Mouse (Mus musculus): ENCODE data around the gene Grk1. TPM values are rescaled to one million over a fixed set of nuclear protein-coding genes. Genes with fewer than 3 reads are reported as not detected.

Grk1 gene
- total RNA-seq (2021) = not detected
- long read RNA-seq, experiment 1 = 0 reads
- long read RNA-seq, experiment 2 = 0 reads

DNA sequence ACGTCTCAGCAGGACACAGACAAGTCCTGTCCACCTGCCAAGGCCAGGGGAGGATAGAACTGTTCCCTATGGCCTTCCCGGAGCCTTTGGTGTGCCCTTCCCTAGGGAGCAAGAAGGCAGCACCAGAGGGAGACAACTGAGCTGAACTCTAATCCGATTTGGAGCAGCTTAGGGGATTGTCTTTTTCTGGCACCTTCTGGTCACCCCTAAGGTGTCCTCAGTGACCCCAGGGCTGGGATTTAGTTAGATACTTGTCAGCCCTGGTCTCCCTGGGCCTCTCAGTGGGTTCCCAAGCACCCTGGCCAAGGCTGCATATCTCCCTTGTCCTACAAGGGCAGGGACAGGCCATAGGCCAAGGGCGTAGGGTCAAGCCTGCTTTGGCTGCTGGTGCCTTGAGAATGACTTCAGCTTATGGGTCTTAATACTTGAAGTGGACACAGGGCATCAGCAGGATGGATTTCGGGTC lies at the start of gene Grk1:
Gene Grk1 (plus strand): TSS at position 416 of the 466 bp plus-strand sequence.
- no peak for DNase-seq

DNA sequence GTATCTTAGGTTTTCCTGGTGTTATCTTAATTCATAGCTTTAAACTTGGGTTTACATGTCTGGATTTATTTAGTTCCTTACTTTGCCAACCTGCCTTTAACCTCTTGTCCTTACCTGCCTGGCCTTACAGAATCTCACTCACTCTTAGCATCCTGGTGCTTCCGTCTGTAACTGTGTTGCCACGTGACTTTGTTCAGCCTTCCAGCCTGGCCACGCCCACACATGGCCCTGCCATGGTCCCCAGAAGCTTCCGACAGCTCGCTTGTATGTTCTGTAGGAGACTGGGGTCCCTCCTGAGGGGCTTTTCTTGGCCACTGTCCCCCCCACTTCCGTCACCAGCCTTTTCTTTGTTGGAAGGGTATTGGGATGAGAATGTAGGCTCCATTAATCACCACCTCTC lies 48.7 kb upstream of the Grk1 start:
- no peak for DNase-seq

DNA sequence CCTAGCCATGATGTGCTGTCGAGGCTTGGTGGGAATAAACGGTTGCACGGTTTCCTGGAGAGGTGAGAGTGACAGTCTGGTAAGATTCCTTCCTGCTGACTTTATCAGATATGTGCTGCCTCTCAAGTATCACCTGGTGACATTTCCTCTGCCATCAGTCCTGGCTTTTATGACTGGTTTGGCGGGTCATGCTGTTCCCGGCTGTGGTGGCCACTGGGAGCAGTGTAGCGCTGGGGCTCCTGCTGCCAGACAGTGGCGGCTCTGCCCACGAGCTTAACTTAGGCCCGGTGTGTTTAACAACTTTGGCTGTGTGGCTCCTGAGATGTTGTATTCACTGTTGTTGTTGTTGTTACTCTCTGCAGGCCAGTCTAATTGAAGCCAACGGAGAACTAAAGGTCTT lies 48.2 kb upstream of the Grk1 start:
- DNase-seq = no peak

DNA sequence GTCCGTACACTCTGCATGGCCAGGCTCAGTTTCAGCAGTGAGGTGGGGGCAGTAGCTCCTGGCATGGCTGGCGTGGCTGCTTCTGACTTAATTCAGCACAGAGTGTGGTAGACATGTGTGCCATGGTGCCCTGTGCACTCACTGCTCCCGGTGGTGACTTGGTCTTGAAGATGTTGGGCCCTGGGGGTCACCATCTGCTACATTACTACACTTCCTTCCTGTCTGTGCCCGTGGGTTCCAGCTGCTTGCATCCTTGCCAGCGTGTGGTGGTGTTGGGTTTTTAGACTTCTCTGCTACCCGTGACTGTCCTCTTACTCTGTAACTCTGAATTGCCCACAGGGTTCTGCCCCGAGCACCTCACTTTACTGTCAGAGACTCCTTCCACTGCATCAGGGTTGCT lies 44.7 kb upstream of the Grk1 start:
- DNase-seq = no peak

DNA sequence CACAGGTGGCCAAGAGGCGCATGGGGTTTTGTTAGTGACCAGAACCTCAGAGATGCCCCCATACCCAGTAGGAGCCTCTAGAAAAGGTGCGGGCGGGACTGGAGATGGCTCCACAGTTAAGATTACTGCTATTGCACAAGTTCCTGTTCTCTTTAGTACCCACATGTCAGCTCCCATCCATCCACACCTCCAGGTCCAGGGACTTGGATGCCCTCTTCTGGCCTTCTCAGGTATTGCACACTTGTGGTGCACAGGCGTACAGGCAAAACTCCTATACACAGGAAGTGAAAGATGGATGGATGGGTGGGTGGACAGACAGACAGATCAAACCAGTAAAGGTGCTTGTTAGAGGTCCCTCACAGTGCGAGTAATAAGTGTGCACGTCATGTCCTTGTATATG lies 43.0 kb upstream of the Grk1 start:
- DNase-seq = no peak

DNA sequence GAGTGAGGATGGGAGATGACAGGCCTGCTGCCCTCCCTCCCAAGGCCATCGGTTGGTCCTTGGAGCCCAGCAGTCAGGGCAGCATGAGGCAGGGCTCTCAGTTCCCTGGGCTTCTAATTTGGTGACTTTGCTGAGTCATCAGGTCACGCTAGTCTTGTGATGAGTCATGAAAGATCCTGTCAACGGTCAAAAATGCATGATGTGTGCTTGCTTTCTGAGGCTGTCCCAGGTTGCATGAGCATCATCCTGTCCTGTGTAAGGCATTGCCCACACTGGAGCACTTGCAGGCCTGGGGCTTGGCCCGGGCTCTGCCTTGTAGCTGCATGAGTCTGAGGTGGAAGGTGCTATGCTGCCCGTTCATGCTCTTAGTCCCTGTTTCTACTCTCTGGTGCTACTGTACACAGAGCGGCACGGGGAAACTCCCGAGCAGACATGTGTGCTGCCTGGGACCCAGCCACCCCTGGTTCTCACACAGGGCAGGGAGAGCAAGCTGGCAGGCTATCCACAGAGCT lies 31.7 kb upstream of the Grk1 start:
- no peak for DNase-seq

DNA sequence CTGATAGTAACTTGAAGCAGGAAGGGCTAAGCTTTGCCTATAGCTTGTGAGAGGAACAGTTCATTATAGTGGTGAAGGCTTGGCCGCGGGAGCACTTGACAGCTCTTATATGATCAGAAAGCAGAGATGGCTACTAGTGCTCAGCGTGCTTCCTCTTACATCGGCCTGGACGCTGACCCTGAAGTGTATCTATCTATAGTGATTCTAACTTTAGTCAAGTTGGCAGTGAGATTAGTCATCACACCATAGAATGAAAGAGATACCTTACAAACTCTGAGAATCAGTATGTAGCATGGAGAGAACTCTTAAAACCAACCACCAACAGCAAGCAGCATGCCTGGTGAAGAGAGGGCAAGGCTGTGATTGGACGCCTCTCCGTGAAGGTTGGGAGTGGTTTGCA lies 23.3 kb upstream of the Grk1 start:
- no peak for DNase-seq

DNA sequence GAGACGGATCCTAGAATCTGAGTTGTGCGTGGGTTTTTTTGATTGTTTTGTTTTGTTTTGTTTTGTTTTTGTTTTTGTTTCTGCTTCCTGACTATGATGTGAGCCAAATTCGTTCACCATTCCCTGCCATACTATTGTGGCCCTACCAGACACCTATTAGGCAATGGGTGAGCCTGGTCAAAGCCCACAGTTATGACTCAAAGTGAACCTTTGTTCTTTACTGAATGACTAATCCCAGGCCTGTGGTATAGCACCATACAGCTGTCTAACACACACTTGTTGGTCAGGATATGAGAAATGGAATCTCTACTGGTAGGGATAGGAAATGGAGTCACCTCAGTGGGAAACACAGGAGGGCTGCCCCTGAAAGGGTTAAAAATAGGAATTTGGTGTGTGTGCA lies 22.3 kb upstream of the Grk1 start:
- DNase-seq = no peak

DNA sequence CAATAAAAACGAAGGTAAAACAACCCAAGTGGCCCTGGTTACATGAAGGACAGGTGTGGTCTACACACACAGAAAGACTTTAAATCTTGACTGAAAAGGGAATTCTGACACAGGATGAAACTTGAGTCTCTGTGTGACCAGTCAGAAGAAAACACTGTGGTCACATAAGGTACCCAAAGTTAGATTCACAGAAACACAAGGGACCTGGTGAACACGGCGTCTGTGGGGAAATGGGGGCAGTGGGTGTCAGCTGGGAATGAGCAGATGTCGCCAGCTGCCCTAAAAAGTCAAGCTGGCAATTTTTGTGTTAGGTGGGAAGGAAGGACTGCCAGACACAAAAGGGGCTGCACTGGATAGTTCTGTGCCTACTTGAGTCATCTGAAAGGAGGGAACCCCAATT lies 21.9 kb upstream of the Grk1 start:
- DNase-seq = no peak

DNA sequence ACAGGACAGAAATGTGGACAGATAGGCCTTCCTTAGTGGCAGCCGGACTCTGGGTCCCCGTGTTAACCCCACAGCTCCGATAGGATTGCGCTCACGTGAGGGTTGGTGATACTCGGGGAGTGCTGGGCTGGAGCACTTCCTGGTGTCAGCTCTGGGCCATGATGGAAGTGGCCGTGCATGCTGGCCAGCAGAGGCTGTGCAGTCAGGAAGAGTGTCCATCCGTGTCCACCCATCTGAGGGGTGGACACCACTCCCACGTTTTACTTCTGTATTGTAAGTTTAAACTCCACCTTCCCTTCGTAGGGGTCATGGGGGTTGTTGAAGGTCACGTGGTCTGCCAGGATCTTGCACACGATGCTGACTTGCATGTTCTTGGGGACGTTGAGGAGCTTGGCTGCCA lies 18.5 kb upstream of the Grk1 start:
- no peak for DNase-seq

DNA sequence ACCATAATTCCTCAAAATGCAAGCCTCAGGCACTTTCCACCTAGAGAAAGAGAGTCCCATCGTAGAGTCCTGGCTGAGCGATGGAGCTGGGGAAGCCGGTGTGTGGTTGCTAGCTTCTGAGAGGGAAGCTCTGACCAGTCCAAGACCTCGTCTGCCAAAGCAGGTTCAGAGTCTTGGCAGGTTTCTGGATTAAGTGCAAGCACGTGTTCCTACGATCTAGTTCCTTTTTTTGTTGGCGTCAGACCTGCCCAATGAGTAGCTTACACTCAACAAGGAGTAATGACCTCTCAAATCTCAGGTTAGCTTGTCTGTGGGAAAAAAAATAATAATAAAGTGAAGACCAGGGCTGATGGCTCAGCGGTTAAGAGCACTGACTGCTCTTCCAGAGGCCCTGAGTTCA lies 17.2 kb upstream of the Grk1 start:
- DNase-seq = no peak

DNA sequence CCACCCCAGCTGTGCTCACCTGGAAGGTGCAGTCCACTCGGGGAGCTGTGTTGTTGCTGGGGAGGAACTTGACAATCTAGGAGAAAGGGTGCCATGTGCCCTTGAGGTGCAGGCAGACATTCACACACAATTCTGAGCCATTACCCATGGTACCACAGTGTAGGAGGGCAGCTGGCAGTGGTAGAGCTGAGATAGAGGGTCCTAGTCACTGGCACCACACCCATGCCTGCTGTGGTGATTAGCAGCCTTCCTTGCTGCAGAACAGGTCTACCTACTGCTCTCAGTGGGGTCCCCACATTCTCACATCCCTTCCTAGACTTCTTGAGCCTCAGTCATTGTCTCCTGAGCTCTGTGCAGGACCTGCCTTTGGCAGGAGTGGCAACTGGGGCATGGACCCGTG lies 16.1 kb upstream of the Grk1 start:
- DNase-seq = no peak

DNA sequence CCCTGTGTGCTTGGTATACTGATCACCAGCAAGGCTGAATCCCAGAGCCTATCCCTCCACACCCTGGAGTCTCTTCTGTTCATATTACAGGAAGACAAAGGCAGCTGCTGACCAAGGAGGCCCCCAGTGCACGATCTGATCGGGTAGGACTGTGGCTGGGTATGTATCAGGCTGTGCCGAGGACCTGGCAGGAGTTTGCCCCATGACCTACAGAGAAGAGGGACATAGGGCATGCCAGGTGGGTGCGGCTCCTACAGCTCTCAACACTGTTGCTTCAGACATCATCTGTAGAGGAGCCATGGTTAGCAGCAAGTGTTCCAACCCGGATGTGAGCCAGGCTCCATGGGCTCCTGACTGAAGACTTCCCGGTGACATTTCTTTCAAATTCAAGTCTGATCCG lies 11.0 kb upstream of the Grk1 start:
- no peak for DNase-seq

DNA sequence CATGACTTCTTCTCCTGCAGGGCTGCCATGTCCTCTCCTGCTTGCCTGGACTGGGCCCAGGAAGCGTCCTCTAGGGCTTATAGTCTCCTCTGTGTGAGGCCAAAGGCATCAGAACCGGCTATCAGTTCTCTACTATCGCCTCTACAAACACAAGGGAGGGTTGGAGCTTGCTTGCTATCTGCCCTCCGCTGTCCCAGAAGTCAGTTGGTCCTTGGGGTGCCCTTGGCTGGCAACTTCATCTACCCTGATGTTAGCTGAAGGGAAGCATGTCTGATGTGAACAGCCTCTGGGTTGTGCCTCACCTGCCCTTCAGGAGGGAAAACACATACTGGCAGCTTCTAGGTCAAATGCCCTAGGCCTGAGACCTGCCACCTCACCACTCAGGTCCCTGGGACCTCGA lies 8.2 kb upstream of the Grk1 start, which contains the start of gene Atp4b:
Gene Atp4b (minus strand): TSS at position 101 of the 400 bp plus-strand sequence.
- no peak for DNase-seq

DNA sequence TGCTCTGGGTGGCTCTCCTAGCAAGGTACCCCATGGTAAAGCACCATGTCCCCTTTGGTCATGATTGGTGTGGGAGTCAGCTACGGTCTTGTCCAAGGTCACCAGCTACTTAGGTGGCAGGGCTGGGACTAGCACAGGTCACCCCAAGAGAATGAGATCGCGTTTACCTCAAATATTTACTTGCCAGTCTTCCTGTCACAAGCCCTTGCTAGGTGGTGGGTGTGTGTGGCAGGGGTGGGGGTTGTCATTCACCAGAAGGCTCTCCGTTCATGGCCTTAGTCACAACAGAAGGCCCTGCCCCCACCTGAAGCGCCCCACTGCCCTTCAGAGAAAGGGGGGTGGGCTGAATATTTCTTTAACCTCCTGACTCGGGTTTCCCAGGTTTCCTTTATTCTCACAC lies 1.4 kb upstream of the Grk1 start:
- DNase-seq = no peak

DNA sequence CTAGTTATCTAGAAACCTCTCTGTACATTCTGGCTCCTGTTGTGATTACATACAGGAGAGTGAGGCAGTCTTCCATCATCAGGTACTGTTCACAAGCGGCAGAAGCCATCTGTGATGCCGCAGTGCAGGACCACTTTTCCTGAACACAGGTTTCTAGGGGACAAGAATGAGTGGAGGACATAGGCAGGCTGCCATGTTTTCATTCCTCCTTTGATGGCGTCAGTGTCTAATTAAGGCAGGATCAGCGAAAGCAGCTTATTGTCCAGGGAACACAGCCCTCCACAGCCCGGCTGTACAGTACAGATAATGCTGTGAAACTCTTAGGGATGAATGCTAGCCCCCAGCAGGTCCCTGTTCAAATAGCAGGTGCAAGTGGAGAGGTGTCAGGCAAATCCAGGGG lies 1.1 kb downstream of the Grk1 start:
- no peak for DNase-seq

DNA sequence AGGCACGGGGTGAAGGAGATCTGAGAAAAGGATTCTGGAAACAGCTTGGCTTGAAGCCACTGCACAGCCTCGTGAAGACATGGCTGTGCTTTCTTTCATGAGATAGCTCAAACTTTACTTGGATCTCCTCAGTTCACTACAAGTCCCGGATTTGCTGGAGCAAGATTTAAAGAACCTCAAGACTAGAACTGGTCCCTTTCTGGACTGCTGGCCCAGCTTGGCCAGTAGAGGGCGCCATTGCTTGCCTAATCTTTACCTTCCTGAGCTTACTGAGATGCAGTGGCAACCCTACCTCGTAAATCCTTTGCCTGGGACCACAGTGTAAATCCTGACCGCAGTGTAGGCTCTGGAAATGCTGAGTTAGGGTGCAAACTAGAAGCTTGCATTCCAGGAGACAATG lies 6.7 kb downstream of the Grk1 start:
- peak; percentile 55 to 73 for DNase-seq

DNA sequence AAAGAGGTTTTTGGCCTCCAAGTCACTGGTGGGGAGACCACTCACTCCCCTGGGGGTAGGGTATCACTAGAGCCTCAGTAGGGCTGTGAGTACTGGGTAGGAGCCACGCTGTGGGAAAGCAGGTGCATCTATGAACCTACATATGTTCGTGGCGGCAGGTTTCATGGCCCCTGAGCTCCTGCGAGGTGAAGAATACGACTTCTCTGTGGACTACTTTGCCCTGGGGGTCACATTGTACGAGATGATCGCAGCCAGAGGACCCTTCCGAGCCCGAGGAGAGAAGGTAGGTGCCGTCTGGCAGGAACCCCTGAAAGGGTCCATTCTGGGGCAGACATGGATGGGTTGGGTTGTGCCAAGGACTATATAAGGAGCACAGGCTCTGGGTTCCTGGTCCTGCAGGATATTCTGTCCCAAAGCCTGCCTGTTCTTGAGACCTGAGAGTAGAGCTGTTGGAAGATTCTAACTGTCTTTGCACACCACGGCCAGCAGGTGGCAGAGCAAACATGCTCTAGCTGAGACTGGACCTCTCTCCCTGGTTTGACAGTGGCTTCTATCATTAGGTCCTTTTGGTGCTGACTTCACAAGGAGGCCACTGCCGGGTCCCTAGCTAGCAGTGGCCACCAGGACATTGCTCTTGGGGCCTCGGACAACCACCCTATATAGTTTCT lies 8.1 kb downstream of the Grk1 start:
- peak; percentile 58 to 85 for DNase-seq

DNA sequence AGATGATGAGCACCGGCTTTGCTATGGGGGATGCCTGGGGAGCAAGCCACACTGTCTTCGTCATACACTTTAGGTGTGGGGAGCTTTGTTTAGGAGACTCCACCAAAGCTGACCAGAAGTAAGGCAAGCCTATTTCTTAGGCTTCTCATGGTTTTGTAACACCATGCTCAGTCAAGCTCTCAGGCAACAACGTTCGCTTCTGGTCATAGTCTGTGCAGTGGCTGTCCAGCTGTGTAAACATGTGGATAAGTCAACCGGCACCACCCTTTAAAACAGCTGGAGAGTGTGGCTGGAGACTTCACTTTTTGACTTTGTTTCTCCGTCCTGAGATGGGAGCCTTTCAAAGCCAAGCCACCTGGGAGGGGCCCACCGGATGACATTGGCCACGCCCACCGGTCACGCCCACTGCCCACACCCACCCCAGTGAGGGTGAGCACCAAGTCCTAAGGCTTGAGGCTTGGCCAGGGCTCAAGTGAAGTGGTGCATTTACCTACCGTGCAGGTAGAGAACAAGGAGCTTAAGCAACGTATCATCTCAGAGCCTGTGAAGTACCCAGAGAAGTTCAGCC lies 9.0 kb downstream of the Grk1 start:
- peak; percentile 30 to 47 for DNase-seq

DNA sequence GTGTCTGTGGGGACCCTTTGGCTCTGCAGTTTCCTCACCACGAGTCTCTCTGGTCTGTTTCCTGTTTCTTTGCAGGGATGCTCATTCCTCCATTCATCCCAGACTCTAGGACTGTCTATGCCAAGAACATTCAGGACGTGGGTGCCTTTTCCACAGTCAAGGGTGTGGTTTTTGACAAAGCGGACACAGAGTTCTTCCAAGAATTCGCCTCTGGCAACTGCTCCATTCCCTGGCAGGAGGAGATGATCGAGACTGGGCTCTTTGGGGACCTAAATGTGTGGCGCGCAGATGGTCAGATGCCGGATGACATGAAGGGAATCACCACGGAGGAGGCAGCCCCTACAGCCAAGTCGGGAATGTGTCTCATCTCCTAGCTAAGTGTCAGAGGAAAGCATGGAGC lies 11.0 kb downstream of the Grk1 start:
- peak; percentile 44 to 58 for DNase-seq

DNA sequence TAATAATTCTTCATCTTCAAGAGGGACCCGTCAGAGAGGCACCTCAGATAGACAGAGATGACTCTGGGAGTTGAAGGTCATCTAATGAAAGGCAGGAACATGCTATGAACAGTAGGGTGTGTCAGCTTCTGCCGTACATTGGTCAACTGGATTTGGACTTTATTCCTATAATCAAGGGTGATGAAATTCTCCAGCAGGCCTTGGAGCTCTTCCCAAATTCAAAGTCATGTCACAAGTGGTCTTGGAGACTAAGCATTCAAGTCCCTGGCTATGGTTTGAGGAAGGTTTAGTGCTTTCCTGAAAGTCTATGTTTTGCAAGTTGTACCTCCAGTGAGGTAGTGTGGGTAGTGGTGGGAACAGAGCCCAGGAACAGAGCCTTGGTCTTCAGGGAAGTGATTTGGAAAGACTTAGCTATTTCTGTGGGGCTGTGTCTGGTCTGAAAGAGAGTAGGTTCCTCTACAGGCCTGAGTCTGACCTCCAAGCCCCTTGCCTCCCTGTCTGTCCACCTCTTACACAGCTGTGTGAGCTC lies 14.3 kb downstream of the Grk1 start:
- DNase-seq = peak; percentile 28 to 31

DNA sequence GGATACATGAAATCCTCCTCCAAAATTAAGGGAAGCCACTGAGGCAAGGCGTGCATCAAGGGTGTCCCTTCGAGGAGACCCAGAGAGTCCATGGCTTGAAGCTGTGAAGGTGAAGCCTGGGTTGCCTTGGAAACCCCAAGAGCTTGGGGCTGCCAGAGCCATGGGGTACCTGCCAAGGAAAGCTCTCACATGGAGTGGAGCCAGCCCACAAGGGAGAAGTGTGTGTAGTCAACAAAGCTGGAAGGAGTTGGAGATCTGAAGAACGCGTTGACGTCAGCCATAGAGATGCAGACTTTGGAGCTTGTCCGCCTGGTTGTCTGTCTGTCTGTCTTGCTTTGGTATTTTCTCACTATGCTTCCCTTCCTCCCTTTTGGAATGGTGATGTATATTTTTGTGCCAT lies 16.1 kb downstream of the Grk1 start:
- no peak for DNase-seq

DNA sequence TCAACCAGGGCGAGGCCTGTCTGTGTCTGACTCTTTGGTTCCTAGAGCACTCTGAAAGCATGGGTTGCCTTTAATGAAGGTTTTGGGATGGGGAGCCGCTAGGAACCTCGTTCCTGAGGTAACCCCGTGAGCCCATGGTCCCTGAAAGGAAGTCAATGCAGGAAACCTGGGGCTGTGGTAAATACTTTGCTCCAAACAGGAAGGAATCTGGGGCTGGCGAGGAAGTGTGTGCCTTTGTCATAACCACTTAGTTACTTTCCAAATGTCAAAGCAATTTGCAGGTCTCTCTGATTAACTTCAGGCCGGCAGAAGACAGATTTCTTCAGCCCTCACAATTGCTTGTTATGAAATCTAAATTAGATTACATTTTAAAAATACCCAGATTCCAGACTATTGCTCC lies 22.5 kb downstream of the Grk1 start:
- peak; percentile 23 to 71 for DNase-seq

DNA sequence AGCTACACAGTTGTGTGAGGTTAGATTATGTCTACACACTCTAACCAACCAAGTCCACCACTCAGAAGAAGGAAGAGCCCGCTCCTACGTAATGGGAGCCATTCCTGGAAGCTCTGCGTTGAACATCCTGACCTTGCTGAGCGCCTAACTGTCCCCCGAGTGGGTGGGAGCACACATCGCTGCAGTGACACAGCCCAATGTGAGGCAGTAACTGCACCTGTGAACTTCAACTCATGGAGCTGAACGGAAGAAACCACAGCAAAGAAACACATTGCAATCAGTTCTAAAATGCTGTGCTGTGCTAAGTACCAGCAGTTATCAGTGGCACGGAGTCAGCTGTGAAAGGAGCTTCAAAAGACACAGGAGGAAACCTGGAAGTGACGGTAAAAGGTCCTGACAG lies 23.3 kb downstream of the Grk1 start:
- no peak for DNase-seq

Measured in heart, adult 18-20 months (tissue).